Mouse (Mus musculus) layer of hippocampus, postnatal 25 days (tissue): Measurements from ENCODE around the gene Klhl36. TPM values are rescaled to one million over a fixed set of nuclear protein-coding genes. Genes with fewer than 3 reads are reported as not detected.

ENCODE experiments used
- DNase-seq, 2 experiments: peaks; one replicate each; pipeline ENCODE4 v3.0.0; 2022; ENCODE audit warnings: mixed read lengths in 2 of 2, low spot score in 1 of 2; ENCODE audit errors: extremely low spot score in 1 of 2
- total RNA-seq, 2 experiments: library from RNA; stranded (reverse); gene quantifications; 2 replicates each; pipeline ENCODE4 v1.2.3; 2021

Gene Klhl36
- total RNA-seq = 1 to 10 TPM; 8.0 to 8.5 TPM

DNA sequence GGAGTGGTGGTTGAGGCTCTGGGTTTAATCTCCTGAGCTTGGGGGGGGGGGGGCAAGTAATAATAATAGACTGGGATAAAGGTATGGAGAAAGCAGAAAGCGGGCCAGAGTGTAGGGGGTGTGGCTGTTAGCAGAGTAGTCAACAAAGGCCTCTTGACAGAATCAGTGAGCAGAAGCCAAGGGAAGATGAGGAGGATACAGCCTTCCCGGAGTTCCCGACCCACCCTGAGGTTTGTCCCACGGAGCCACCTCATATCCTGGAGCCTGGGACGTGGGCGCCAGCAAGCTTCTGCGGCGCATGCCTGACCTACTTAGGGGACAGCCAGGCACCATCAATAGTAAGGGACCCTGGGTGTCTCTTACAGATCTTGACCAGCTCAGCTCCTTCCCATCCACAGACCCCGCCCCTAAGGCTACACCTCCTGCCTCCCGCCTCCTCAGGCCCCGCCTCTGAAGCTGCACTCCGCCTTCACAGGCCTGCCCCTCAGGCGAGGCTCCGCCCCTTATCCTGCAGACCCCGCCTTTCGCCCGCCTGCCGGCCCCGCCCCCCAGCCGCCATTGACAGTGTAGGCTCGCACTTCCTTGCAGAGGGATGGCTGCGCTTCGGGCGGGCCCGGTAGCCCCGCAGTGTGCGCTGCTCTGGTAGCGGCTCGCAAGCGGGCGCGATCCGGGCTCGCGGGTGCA, at the start of gene Klhl36:
Klhl36 (plus strand) TSS at position 561 of the 684 bp plus-strand sequence.
- DNase-seq = peak; percentile 88 to 91

DNA sequence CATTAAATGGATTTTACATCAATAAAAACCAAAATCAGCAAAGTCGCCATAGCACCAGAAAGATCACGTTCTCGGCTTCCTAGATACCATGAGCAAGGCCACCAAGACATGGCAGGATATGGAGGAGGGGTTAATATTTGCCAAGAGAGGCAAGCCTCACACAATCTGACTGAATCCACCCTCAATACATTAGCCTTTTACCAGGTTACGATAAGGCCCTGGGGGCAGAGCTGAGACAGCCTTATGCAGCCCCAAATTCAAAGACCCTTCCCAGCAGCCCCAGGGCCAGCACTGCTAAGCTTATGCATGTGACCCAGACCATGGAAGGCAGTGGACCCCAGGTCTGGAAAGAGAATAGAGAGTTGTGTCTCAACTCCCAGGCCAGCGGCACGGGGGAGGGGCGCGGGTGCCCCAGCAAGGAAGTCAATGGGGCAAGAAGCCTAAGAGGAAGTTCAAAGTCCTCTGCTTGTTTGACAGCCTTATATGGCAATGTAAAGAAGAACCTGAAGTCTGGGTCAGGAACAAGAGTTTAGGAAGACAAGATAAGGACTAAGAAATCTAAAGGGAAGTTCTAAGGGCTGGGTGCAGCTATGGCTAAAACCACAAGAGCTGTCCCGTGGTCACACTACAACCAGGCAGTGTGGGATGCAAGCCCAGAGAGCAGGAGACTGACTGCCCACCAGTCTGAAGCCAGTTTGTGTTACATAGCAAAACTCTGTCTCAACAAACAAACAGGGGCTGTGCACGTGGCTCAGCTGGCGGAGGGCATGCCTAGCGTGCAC, 49.2 kb upstream of the Klhl36 start:
- DNase-seq = no peak

DNA sequence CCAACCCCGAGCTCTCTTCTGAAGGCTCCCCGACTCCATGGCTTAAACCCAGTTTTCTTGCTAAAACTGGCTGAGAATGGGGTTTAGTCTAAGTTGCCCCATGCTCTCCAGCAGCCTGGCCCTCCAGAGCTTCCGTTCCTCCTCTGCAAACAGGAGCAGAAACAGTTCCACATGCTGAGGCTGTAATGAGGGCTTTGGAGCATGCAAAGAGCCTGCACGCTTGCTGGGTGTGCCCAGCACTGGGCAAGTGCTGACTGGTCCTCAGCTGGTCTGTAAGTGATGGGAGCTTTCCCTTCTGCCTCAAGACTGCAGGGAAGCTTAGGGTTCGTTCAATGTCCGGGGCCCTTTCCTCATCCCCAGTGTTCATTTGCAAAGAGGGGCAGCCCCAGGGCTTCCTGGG, 45.8 kb upstream of the Klhl36 start:
- no peak for DNase-seq

DNA sequence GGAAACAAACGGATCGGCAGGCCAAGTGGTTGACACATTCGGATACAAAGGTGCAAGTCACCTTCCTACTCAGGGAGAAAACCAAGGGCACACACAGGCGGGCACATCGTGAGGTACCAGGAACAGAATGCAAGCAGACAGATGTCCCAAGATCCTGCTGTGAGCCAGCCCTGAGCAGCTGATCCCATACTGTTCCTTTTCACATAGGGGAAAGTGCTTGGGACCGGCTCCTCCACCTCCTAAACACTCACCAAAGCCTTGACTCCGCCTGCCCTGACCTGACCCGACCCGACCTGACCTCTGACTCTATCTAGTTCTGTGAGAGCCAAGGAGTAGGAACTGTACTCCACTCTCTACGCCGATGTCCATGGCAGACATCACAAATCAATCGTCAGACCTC, 44.6 kb upstream of the Klhl36 start:
- DNase-seq = no peak

DNA sequence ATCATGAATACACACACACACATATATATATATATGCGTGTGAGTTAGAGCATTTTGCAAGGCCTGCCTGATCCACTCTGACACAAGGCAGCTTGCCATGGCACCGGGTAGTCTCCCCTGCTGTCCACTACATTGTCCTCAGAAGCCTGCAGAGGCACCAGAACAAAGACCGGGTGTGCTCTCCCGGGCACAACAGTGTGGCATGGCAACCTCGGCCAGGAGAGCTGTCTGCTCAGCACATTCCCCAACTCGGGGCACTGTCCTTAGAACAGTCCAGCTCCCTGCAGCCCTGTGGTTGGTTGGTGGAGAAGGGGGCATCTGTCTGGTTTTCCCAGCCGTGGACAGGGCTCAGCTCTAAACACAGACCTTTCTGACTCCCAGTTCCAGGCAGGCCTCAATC, 42.8 kb upstream of the Klhl36 start:
- DNase-seq = no peak

DNA sequence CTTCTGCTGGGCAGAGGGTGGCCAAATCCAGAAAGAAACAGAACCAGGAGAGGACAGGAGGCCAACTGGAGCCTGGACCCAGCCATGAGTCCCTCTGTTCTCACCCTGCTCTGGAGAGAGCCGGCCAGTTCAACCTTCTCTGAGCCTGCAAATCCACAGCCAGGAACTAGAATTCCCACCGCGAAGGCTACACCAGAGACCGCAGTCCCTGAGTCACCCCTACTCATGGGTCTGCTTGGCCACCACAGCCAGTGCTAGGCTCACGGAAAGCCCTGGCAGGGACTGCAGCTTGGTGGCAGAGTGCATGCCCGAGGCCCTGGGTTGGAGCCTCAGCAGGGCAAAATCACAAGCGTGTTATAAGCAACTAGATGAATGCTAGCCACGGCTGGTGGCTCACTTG, 42.1 kb upstream of the Klhl36 start:
- no peak for DNase-seq

DNA sequence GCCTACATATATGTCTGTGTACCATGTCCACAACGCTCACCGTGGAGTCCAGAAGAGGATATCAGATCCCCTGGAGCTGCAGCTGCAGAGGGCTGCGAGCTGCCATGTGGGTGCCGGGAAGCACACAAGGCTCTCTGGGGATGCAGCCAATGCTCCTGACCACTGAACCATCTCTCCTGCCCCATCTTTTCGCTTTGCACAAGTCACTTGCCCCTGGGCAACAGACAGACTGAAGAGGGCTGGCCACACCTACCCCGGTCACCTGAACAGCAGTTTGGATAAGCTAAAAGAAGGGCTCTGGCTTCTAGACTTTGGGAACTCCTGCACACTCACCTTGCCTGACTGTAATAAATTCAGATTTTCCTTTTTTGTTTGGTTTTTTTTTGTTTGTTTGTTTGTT, 40.4 kb upstream of the Klhl36 start:
- DNase-seq = no peak

DNA sequence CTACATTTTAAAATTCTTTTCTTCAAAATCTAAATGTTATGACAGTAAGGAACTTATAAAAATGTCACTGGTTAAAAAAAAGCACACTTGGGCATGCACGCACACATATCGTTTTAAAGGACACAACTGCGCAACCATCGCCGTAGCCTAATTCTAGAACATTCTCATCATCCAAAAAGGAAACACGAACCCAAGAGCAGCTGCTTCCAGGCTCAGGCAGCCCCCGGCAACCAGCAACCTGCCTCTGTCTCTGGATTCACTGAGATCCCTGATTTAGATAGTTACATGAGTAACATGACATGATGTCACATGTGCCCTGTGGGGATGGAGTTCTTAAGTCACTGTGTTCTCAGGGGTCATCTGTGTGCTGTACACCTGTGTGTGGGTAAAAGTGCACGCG, 38.8 kb upstream of the Klhl36 start:
- DNase-seq = no peak

DNA sequence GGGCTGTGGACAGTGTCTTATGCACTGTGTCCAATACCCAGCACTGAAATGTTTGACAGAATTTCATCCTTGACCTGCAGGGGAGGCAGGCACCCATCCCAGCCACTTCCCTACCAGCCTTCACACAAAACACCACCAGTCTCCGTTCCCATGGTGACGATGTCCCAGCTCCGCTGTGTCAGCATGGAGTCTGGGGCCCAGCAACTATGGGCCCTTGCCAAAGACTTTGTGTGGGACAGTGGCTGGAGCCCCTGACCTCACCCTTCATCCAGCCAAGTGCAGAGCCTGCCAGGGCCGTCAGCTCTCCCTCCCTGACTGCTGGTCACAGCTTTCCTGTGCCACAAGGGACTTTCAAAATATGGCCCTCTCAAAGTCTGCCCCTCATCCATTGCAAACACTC, 38.0 kb upstream of the Klhl36 start:
- DNase-seq = no peak

DNA sequence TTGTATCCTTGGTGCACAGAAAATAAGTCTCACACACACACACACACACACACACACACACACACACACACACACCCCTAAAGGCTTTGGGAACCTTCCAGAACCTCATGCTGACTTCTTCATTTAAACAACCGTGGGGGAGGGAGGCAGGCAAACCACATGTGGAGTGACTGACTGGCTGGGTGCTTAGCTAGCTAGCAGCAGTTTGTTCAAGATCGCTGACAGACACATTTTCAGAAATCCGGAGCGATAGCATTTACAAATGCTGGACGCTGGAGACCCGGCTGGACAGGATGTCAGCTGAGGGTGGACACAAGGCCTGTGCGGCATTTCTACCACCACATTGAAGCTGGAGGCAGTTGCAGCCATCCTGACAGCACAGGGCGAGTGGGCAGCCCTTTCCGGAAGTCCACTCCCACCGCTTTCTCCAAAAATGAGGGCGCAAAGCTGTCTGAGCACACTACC, 37.2 kb upstream of the Klhl36 start:
- DNase-seq = no peak

DNA sequence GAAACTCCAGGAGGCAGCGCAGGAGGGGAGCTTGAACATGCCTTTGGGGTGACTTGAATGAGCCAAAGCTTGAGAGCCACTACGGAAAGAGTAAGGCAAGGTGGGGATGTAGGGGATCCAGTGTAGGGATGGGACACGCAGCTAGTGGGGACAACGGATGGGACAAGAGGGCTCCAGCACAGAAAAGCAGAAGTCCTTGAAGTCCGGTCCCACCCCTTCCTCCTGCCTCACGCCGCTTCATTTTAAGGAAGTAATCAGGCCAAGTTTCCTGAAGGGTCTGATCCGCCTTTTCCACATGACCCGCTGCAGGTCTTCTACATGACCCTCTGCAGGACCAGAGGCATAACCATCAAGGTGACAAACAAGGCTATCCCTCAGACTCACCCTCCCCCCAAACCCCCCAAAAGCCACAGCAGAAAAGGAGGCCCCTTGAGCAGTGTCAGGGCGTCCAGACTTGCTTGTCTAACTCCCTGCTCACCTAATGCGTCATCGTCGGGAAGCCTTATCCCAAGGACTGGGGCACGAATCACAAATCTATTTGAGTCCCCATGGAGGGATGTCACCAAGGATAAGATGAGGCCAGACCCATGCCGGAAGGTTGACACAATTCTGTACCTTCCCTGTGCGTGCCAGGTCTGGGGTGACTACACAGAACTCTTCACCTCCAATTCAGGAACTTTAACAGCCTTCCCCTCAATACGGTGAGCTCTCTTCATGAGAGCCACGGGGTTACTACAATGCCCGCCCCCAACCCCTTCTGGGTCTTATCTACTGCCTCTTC, 35.9 kb upstream of the Klhl36 start:
- no peak for DNase-seq

DNA sequence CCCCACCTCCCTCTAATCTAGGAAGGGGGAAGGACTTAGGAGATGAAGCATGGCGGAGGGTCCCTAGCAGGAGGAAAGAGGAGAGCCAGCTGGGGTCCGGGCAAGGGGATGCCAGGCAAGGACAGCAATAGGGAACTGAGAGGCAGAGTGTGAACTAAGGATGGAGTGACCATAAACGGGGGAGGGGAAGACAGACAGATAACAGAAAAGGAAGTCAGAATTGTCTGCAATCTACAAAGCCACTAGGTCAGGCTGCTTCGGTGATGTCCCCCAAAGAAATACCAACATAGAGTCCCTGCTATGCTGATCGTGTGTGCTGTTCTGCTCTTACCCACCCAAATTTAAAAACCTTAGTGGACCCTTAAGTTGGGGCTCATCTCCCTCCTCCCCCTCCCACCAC, 35.1 kb upstream of the Klhl36 start:
- no peak for DNase-seq

DNA sequence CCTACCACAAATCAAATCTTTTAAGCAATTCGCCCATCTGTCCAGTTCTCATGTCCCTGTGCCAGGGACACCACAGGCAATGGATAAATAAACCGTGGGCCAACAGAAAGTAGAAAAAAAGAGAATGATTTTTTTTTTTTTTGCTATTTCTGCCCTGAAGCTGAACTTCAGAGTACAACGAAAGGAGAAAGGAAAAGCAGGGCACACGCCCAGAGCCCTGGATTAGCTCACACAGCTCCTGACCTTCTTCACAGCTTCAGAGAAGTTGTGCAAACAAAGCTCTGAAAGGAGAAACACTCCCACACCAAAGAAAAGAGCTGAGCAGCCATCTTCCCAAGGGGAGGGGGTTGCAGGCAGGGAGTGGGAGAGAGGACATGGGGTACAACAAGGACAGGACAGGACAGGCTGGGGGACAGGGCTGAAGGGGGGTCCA, 34.3 kb upstream of the Klhl36 start:
- no peak for DNase-seq

DNA sequence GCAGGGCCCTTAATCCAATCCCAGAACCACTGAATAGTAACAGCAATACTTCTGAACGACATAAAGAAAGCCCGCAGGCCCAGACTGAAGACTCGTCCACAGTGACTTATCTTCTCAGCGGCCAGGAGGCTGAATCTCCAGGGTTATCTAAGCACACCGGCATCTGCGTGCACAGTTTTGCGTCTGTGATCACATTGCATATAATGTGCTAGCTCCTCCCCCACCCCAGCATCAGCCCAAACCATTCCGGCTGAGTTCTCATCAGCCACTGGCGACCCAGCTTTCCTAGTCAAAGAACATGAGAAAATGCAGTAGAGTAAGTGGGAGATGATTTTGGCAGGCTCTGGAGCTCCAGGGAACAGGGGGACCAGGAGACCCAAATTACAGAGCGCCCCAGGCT, 33.1 kb upstream of the Klhl36 start:
- no peak for DNase-seq

DNA sequence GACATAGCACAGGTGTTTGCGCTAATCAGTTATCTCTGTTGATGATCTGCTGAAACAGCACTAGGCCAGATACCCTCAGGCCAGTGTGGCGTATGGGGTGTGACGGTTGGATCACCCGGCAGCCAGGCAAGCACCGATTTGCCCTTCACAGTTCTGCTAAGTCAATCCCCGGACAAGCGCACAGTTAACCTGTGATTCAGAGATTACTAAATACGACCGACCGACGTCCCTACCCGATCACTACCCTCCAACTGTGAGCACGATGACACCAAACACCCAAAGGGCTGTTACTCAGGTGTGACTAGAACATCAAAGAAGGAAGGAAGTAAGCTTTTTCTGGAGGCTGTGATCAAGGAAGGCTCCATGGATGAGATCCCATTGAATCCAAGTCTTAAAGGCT, 32.6 kb upstream of the Klhl36 start:
- DNase-seq = no peak

DNA sequence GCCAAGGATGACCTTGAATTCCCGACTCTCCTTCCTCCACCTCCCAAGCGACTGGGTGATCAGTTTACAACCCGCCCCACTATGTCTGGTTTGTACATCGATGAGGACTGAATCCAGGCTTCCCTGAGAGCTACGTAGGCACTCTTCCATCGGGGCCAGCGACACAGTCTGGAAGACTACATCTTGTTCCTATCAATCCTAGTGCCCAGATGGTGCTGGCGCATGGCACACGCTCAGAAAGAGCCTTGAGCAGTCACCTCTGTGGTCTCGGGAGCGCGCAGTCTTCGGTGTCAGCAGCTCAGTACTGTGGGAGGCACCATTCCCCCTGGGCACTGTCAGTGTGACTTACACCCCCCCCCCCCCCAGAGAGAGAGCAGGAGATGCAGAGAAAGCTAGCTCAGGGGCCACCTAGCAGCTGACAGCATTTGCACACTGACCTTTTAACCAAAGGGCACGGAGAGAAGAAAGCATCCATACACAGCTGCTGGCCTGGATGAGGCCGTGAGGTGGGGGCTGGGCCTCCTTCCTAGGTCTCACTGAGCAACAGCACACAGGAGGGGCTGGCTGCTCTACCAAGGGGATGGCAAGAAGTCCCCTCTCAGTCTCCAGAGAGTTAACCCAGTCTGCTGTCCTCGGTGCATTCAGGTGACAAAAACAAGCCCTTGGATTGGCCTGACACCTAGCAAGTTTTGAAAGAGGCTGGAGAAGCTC, 32.0 kb upstream of the Klhl36 start:
- DNase-seq = no peak

DNA sequence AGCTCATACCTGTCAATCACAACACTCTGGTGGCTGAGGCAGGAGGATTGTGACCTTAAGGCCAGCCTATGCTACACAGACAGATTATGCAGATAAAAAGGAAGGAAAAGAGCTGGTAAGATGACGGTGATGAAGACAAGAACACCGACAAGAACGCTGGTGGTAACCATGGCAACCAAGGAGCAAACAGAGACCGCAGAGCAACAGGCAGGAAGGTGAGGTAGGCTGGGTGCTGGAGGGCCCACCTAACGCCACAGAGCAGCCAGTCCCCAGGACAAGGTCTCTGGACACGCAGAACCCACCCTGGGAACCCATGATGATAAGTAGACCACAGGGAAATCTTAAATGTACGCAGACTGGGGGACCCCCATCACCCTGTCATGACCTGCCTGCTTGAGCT, 31.5 kb upstream of the Klhl36 start:
- DNase-seq = no peak

DNA sequence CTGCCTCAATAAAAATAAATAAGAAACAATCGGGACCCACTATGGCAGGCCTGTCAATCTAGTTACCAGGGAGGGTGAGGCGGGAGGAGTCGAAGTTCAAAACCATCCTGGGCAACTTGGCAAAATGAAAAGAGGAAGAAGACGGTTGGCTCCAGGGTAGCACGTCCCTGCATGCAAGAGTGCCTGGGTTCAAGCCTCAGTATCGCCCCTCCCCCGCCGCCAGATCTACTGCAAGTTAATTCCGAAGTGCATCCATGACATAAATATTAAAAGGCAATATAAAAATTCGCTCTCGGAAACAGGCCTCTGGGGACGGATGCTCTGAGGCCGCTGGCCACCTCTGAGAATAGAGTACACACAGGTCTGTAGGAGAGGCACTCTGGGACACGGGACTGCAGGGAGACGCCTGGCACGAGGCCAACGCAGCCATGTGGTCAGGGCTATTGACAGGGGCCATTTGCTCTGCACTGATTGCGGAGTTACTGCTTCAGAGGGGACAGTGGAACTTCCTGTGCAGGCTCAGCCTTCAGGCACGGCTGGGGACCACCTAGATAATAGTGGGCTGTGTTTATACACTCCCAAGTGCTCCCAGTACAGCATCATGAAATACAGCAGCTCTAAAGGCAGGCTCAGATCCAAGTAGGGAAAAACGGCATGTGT, 30.6 kb upstream of the Klhl36 start:
- DNase-seq = no peak

DNA sequence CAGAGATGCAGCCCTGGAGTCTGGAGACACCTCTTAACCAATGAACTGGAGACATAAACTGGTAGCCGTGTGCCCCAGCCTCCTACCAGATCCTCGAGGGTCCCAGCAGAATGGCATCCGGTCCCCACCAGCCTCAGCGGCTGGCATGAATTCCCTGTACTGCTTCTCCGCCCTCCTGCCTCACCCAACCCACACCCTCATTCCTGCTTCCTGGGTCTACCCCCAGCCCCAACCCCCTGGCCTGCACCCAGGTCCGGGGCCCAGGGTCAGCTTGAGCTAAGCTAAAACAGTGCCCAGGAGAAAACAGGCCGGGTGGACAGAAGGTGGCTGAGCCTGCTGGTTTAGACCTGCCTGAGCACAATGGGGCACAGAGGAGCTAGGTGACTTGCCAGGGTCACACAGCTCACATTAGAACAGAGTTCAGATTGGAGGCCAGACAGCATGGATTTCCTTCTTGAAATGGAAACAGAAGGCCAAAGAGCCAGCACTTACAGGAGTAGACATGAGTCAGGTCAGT, 29.9 kb upstream of the Klhl36 start:
- DNase-seq = no peak

DNA sequence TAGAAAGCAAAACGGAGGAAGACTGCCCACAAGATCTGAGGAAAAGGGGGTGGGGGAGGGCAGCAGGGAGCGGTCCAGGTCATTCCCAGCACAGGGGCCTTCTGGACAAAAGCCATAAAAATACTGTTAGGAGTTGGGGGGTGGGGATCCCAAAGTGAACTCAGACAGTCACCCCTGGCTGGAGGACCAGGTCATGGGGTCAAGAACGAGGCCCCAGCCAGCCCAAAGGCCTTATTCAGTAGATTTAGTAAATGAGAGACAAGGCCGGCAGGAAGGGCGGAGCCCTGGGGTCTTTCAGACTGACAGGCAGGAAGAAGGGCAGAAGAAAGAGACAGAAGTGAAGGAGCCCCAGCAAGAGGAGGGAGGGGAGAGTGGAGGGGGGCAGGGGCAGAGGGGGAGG, 29.1 kb upstream of the Klhl36 start:
- no peak for DNase-seq
